Mouse (Mus musculus): ENCODE measurements around the gene Zdhhc1.

DNA sequence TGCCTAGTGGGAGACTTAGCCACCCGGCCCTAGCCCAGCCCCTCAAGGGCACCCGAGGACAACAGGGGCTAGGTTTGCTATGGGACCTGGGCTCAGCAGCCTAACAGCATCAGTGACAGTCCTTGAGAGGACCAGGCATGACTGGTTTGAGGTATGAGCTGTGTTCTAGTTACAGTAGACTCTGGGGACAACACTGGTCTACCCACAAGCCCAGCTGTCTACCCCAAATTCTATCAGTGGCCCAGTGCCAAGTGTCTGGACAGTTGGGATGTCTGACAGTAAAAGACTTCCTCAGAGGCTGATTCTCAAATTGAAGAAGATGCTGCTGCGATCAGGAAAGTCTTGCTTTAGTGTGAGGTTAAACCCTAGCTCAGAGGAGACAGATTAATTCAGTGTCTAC, 48.5 kb upstream of the Zdhhc1 start:
- TF ChIP-seq CTCF (IDR thresholded peaks at IDR 0.05; ENCODE audit: insufficient read depth, low read depth, low read length) (no peak), POLR2A (IDR thresholded peaks at IDR 0.05; ENCODE audit: insufficient read depth, low read depth, low read length) (no peak)

Data from olfactory bulb, adult 2 months (tissue).